Comparison of ENCODE assay signal across 8 mouse cellular contexts in the genomic region with DNA sequence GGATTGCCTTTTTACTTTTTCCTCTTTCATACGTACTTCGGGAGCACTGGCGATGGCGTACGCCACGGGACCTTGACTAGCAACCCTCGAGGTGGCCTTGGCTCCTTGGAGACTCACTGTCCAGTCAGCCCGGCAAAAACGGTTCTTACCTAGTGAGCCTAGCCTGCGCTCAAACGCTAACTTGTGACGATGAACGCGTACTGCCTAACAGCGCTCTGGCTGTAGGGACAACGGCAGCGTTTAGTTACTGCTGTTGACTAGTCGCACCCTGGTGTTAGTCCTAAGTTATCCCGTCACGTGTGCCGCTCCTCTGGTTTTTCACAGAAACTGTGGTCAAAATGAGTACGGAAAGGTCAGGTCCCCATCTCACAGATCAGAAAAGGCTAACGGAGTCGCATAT. TPM values are rescaled to one million over a fixed set of nuclear protein-coding genes. Genes with fewer than 3 reads are reported as not detected.
DNase-seq lines count a peak whose midpoint lies in the region; ATAC-seq lines count a peak whose summit lies in the region.

No protein-coding gene starts in this region.

- ATAC-seq in heart, embryonic 14.5 days (ENCODE audit: insufficient number of reproducible peaks, insufficient read depth, low FRiP score, low read depth), result no peak
- no peak for ATAC-seq in forebrain, embryonic 13.5 days
- no peak for ATAC-seq in liver, embryonic 11.5 days (replicated peaks; ENCODE audit: low FRiP score)

- no peak for DNase-seq in heart, adult 8-10 months (ENCODE audit: low spot score)
- DNase-seq in A20 (ENCODE audit: low read depth, low spot score) (peak; percentile 69), ZHBTc4 (ENCODE audit: low read depth, low spot score) (peak; percentile 43)
- no peak for DNase-seq in liver, embryonic 11.5 days (ENCODE audit: low spot score)
- DNase-seq in right cerebral cortex, postnatal 14 days, result peak; percentile 17
- no peak for DNase-seq in gastrocnemius, postnatal 4 days (ENCODE audit: low spot score in 2 of 2)

- WGBS in heart, embryonic 14.5 days, result under 1% methylated on average over 24 of the region's 24 CpGs
- WGBS in forebrain, embryonic 13.5 days, result under 1% methylated on average over 24 of the region's 24 CpGs
- under 1% methylated on average over 24 of the region's 24 CpGs for WGBS in liver, embryonic 11.5 days

- peak overlapping the region; percentile 88 for H3K4me2 ChIP-seq in heart, embryonic 14.5 days (ENCODE audit: low read length)
- H3K4me2 ChIP-seq in forebrain, embryonic 13.5 days, result peak overlapping the region; percentile 94
- peak overlapping the region; percentile 93 for H3K4me2 ChIP-seq in liver, embryonic 11.5 days

- H3K4me3 ChIP-seq in heart, embryonic 14.5 days (ENCODE audit: control insufficient read depth in 1 of 2, insufficient read depth in 1 of 2, low read depth in 1 of 2, low read length in 2 of 2), result peak overlapping the region; percentile 87 to 100
- H3K4me3 ChIP-seq in forebrain, embryonic 13.5 days, result peak overlapping the region; percentile 76
- peak overlapping the region; percentile 75 for H3K4me3 ChIP-seq in liver, embryonic 11.5 days (ENCODE audit: low read depth, low read length)

- H3K27me3 ChIP-seq in heart, embryonic 14.5 days (ENCODE audit: control insufficient read depth, insufficient read depth, low read length), result no peaks in the 10 kb centered on the region
- H3K27me3 ChIP-seq in forebrain, embryonic 13.5 days, result no peaks in the 10 kb centered on the region
- no peaks in the 10 kb centered on the region for H3K27me3 ChIP-seq in liver, embryonic 11.5 days (replicated peaks; ENCODE audit: control insufficient read depth, insufficient read depth, low read length)

- peaks cover 0 to 13% of the 10 kb centered on the region in 2 experiments; a peak in 3 of 4 replicates for H3K4me1 ChIP-seq in heart, embryonic 14.5 days (ENCODE audit: control insufficient read depth in 2 of 2, insufficient read depth in 2 of 2, low read length in 2 of 2)
- peaks cover 19% of the 10 kb centered on the region for H3K4me1 ChIP-seq in forebrain, embryonic 13.5 days
- H3K4me1 ChIP-seq in liver, embryonic 11.5 days (replicated peaks; ENCODE audit: control insufficient read depth, insufficient read depth, low read length), result peaks cover 14% of the 10 kb centered on the region

- peak overlapping the region; percentile 88 for H3K9ac ChIP-seq in heart, embryonic 14.5 days (ENCODE audit: low read length)
- H3K9ac ChIP-seq in forebrain, embryonic 13.5 days, result peak overlapping the region; percentile 78
- H3K9ac ChIP-seq in liver, embryonic 11.5 days (ENCODE audit: low read depth, low read length), result peak overlapping the region; percentile 71

- H3K36me3 ChIP-seq in heart, embryonic 14.5 days (ENCODE audit: control insufficient read depth, insufficient read depth, low read length), result peaks cover 13% of the 10 kb centered on the region
- H3K36me3 ChIP-seq in forebrain, embryonic 13.5 days (ENCODE audit: poor library complexity, severe bottlenecking), result peaks cover 4% of the 10 kb centered on the region; the same call in 1 of the 2 replicates
- peaks cover 3% of the 10 kb centered on the region; the same call in 1 of the 2 replicates for H3K36me3 ChIP-seq in liver, embryonic 11.5 days (ENCODE audit: control insufficient read depth, insufficient read depth, low read length)

- peak overlapping the region; percentile 80 to 87 for H3K27ac ChIP-seq in heart, embryonic 14.5 days (replicated peaks in 1 of 2; ENCODE audit: control insufficient read depth in 1 of 2, insufficient read depth in 1 of 2, low read depth in 2 of 2, low read length in 2 of 2)
- H3K27ac ChIP-seq in forebrain, embryonic 13.5 days, result peak overlapping the region; percentile 71
- peak overlapping the region; percentile 81 for H3K27ac ChIP-seq in liver, embryonic 11.5 days (ENCODE audit: low read depth, low read length)

- H3K9me3 ChIP-seq in heart, embryonic 14.5 days (ENCODE audit: control insufficient read depth, low read length), result no peaks in the 10 kb centered on the region
- H3K9me3 ChIP-seq in forebrain, embryonic 13.5 days (replicated peaks), result no peaks in the 10 kb centered on the region
- no peaks in the 10 kb centered on the region for H3K9me3 ChIP-seq in liver, embryonic 11.5 days (ENCODE audit: control insufficient read depth, low read length)

RNA-seq across cellular contexts. Expression of a gene that starts 0.6 kb away (rescaled TPM):
- 12.8 and 13.6 TPM in 2 replicates for polyA plus RNA-seq in heart, embryonic 14.5 days (2014; fragmentation: Nextera tagmentation; extraction: Ambion mirVana)
- total RNA-seq in heart, adult 8-10 months (2022), result 10 to 100 TPM; 32.4 to 40.0 (median 33.8) TPM
- polyA plus RNA-seq in forebrain, embryonic 13.5 days (2015; fragmentation: Nextera tagmentation; extraction: Ambion mirVana), result 3.3 and 4.6 TPM in 2 replicates
- 8.5 and 11.5 TPM in 2 replicates for polyA plus RNA-seq in liver, embryonic 11.5 days (2014; fragmentation: Nextera tagmentation; extraction: Ambion mirVana)
- 10 to 100 TPM; 17.3 to 18.5 TPM for total RNA-seq in gastrocnemius, postnatal 4 days (2021)

RNA-seq across cellular contexts. Expression of a gene that starts 0.9 kb away (rescaled TPM):
- polyA plus RNA-seq in heart, embryonic 14.5 days (2014; fragmentation: Nextera tagmentation; extraction: Ambion mirVana), result 19.7 and 20.6 TPM in 2 replicates
- 10 to 100 TPM; 12.4 to 15.8 (median 15.4) TPM for total RNA-seq in heart, adult 8-10 months (2022)
- 33.3 and 38.3 TPM in 2 replicates for polyA plus RNA-seq in forebrain, embryonic 13.5 days (2015; fragmentation: Nextera tagmentation; extraction: Ambion mirVana)
- polyA plus RNA-seq in liver, embryonic 11.5 days (2014; fragmentation: Nextera tagmentation; extraction: Ambion mirVana), result 41.2 and 52.8 TPM in 2 replicates
- 10 to 100 TPM; 25.9 to 27.6 TPM for total RNA-seq in gastrocnemius, postnatal 4 days (2021)

Comparison
In these comparisons a context has a peak if more than half of its experiments do, and no peak if none do; other contexts are left out.
1. DNase-seq: peak in A20 (single experiment), ZHBTc4 (single experiment) and right cerebral cortex, postnatal 14 days (single experiment); none in heart, adult 8-10 months (single experiment), liver, embryonic 11.5 days (single experiment) and gastrocnemius, postnatal 4 days (0 of 2).
2. Peak in every context shown above with its lines, with median percentiles within 50 percentile points of each other: H3K27ac ChIP-seq, H3K4me2 ChIP-seq, H3K4me3 ChIP-seq and H3K9ac ChIP-seq.